Mouse (Mus musculus): ENCODE measurements around the gene Gars.
A peak's percentile ranks its signal among the peaks of the same experiment; 100 is the strongest.

Gene Gars

DNA sequence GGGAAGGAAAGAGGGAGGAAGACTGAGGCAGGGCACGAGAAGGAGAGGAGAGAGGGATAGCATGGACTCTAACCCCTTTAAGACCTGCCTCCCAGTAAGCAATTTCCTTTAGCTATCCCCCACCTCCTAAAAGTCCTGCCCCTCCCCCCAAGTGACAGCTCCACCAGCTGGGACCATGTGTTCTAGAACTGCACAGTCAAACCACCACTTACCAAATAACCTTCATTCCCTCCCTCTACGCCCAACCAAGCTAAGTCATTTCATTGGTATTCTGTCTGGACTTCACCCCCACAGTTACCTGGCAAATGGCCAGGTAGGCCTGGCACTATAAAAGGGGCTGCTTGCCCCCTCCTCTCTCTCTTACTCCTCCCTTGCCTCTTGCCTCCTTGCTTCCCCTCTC lies 10.2 kb upstream of the Gars start:
- ATAC-seq (ENCODE audit: insufficient number of reproducible peaks, low FRiP score, low TSS enrichment): no peak

DNA sequence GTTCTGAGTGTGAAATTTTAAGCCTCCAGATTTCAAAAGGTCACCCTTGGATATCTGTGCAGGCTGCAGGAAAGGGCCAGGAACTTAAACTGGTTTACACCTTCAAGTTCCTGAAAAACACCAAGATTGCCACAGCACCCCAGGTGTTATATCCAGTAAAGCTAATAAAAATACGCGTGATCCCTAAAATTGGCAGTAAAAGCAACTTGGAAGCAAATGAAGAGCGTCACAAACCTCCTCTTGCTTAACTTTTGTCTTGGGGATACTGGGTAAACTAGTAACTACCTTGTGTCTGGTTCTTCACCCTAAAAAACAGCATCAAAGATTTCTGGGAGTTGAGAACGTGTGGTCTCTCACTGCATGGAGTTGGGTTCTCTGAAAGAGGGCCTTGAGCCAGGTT lies 1.1 kb upstream of the Gars start:
- ATAC-seq (ENCODE audit: insufficient number of reproducible peaks, low FRiP score, low TSS enrichment): no peak

DNA sequence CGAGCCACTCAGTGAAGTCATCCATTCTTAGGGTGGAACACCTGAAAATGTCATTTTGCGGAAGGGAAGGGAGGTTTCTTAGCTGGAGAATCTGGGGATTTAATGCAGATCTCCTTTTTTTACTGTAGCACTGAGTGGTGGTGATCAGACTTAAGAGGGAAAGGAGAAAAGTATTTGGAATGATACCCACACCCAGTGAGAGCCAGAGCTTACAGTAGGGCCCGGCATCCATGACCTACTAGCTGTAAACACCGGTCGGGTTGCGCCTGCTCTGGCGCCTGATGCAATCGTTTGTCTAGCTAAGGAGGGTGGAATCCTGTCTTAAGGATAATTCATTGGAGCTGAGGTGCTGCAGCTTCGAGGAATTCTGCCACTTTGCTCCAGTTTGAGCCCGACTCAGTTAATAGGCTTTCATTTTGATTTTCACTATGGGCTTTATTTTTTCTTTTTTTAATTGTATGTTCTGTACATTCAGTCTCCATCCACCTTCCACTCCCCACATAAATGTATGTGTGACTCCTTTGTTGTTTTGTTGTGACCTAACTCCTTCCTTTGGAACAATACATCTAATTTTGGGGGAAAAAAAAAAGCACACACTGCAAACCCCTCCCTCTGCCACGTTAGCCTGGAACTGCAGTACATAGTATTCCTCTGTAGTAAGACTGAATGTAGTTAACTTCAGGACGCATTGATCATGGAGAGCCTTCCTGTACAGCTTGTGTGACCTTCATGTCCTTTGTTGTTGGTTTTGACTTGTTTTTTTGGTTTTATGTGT lies 1.1 kb downstream of the Gars start:
- ATAC-seq (ENCODE audit: insufficient number of reproducible peaks, low FRiP score, low TSS enrichment): no peak

DNA sequence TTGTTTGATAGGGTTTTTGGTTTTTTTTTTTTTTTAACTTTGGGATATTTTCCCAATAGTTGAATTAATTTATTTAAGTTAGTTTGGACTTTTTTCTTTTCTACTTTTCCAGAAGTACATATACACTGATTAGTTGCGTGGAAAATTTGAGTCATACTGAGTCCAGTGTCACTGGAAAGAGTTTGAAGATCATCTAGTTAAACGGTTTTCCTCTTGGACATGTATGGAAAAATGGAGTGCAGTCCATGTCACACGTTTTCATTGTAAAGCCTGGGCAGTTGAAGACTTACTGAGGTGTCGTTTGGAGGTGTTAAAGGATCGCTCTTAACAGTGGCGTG lies 1.6 kb downstream of the Gars start:
- ATAC-seq (ENCODE audit: insufficient number of reproducible peaks, low FRiP score, low TSS enrichment): no peak

DNA sequence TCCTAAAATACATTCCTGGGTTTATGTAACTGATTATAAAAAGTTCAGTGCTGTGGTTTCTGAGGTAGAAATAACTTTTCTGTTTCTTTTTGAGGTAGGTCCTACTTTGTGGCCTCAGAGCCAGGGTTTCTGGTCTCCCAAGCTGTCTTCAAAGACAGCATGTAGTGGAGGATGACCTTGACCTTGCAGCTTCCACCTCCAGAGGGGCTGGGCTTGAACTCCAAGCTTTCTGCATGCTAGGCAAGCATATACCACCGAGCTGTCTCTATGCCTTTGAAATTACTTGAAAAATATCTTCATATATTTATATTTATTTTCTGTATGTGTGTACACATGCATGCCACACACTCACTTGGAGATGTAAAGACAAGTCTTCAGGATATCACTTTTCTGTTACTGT lies 2.2 kb downstream of the Gars start:
- no peak for ATAC-seq (ENCODE audit: insufficient number of reproducible peaks, low FRiP score, low TSS enrichment)

DNA sequence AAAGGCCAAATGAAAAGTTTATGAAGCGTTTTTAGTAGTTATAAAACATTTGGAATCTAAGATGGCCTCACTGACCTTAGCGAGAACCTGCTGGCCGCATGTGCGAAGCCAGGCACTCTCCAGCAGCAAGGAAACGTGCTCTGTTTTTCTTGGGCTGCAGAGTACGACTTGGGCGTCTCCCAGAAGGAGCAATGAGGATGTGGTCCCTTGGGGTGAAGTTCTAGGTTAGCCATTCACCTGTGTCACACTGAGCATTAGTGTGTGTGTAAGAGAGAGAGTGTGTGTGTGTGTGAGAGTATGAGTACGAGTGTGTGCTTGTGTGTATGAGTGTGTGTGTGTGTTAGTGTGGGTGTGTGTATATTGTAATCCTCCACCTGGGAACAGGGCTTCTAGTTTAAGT lies 5.4 kb downstream of the Gars start:
- no peak for ATAC-seq (ENCODE audit: insufficient number of reproducible peaks, low FRiP score, low TSS enrichment)

DNA sequence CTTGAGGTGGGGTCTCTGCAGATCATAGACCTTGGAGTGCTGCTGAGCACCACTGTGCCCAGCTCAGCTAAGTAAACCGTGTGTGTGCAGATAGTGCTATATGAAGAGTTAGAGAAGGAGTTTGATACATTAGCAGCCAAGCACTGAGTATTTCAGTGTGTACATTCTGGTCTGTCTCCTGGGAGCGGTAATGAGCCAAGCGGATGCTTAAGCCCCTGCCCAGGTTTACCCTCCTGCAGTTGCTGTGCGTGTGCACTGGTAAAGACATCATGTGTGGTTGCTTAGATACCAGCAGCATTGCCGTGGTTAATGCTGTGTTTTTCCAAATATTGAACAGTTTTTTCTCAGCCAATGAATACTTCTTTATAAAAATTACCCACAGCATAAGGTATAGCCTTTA lies 6.7 kb downstream of the Gars start:
- no peak for ATAC-seq (ENCODE audit: insufficient number of reproducible peaks, low FRiP score, low TSS enrichment)

DNA sequence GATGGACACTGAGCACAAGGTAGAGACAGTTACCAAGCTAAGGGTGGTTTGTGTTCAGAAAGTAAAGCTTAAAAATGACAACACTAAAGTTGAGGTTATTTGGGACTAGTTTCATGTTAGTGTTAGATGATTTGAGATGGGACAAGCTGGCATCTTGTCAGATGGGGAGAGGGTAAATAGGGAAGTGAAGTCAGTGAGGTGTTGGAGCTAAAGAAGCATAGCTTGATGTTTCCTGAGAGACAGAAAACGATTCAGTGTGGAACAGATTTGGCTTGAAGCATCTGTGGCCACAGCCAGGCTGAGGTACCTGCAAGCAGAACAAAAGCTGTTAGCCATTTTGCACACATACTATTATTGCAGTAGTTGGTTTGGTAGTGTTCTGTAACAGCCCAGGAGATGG lies 7.5 kb downstream of the Gars start:
- ATAC-seq (ENCODE audit: insufficient number of reproducible peaks, low FRiP score, low TSS enrichment): no peak

DNA sequence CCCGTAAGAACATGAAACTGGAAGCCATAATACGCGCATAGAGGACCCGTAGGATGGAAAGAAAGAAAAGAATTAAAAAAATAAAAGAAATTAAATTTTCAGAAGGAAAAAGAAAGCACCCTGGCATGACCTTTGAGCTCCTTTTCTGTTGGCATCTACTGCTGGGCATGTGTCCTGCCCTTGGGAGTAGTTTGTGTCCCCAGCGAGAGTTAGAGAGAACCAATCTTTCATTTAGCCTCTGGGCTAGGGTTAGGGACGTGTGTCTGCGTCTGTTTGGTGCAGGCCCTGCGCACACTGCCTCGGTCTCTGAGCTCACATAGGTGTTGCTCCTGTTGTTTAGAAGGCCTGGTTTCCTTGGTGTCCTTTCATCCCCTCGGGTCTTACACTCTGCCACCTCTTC lies 11.4 kb downstream of the Gars start:
- ATAC-seq (ENCODE audit: insufficient number of reproducible peaks, low FRiP score, low TSS enrichment): no peak

DNA sequence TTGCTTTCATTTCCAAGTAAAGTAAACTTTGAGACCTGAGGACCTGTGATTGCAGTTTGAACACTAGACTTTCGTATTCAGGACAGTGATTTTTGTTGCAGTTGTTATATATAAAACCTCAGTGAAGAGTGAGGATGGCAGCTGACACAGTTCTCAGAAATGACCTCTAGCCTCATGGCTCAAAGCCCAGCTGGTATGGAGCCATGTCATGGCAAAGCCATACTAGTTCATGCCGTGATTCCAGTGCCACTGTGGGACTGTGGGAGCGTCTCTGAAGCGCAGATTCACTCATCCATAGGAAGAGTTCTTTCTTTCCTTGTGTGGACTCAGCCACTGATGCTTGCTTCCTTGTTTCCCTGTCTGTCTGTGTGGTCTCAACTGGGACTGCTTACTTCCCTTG lies 16.7 kb downstream of the Gars start:
- no peak for ATAC-seq (ENCODE audit: insufficient number of reproducible peaks, low FRiP score, low TSS enrichment)

DNA sequence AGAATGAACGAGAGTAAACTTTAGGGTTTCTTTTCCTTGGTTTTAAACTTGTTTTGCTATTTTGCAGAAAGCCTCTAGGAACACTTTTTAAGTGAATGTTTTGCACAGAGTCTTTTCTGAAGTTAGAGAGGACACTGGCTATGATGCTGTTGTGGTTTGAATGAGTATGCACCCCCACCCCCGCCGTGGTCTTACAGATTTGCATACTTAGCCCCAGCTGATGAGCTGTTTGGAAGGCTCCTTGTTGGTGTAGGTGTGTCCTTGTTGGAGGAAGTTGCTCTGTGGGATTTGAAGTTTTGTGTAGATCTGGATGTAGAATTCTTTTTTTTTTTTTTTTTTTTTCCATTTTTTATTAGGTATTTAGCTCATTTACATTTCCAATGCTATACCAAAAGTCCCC lies 19.6 kb downstream of the Gars start:
- ATAC-seq (ENCODE audit: insufficient number of reproducible peaks, low FRiP score, low TSS enrichment): no peak

DNA sequence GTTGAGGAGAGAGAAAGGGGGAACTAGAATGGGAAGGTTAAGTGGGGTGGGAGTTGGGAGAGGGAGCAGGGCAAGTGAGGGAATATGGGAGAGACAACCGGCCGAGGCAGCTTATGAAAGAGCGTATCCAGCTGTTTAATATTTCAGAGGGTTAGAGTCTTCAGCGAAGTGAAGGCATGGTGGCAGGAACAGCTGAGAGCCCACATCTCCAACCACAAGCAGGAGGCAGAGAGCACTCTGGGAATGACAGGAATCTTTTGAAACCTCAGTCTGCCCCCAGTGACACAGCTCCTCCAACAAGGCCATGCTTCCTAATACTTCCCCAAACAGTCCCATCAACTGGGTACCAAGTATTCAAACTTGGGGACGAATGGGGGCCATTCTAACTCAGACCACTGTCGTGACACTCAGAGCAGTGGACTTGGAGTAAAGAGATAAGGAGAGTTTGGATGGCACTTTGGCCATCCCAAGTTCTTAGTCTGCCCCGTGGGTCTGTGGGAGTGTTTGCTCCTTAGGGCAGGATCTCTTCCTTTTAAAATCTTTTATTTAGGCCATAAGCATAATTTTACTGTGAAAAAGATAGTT lies 22.5 kb downstream of the Gars start:
- ATAC-seq (ENCODE audit: insufficient number of reproducible peaks, low FRiP score, low TSS enrichment): no peak

DNA sequence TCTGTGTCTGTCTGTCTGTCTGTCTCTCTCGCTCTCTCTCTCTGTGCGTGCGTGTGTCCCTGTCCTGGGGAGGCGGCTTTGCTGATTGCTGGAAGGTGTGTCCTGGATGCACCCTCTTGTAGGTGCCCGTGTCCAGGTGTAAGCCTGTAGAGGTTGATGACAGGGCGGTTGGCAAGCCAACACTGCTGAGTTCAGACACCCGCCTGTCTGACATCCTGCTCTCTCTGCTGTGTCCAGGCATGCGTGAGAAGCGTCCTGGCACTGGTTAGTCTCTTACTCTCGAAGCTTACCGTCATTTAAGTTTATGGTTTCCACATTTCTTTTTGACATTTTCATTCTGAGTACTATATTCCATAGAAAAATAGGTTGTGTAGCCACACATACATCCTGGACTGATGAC lies 23.5 kb downstream of the Gars start:
- ATAC-seq (ENCODE audit: insufficient number of reproducible peaks, low FRiP score, low TSS enrichment): 0 out of 2 replicates have a peak, but pooled peaks have one; percentile 49

DNA sequence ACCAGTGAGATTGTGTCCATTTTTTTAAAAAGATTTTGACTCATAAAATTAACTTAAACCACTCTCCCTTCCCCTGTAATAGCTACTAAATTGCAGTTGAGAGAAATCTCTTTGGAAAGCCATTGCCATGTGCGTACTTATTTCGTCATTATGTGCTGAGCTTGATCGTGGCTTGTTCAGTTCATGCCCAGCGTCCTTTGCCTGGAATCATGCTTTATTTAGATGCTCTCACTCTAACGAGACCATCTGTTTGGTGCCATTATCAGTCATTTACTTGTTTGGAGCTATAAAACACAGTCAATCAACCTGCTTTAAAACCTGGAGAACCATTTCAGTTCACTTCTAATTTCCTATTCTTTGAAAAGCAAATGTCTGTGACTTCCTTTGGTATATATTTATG lies 24.4 kb downstream of the Gars start:
- no peak for ATAC-seq (ENCODE audit: insufficient number of reproducible peaks, low FRiP score, low TSS enrichment)

DNA sequence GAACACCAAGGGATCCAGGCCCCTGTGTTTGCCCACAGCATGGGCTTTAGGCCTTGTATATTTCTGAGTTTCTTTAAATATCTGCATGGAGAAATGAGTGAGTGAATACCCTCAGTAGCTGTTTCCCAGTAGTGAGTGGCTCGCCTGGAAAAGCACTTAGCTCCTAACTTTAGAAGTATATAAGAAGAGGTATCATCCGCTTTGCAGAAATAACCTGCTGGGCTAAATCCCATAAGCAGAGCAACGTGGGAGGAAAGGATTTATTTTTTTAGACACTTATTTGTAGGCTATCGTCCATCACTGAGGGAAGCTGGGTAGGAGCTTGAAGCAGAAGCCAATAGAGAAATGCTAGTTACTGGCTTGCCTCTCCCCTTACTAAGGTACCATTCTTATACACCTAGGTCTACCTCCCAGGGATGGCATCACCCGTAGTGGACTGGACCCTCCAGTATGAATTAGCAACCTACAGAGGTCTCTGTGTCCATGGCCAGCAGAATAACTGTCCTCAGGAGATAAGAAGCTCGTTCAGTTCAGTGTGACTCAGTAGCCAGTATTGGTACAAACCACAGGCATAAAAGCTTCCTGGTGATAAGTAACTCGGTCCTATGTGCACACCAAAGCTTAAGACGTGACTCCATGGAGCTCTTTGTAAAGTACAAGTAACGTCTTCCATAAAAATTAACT lies 26.1 kb downstream of the Gars start:
- no peak for ATAC-seq (ENCODE audit: insufficient number of reproducible peaks, low FRiP score, low TSS enrichment)

DNA sequence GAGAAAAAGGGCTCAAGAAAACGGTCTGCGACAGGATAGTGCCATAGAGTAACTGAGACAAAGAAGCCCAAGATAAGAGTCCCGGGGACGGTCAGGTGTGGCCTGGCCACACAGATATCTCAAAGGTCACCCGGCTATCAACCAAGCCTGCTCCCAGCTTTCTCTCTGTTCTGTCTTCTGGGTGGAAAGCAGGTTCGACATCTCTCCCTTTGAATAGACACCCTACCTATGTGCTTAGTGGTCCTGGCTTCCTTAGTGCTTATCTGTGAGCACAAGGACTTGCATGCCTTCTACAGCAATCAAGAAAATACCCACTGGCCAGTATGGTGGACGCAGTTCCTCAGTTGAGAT lies 26.6 kb downstream of the Gars start:
- no peak for ATAC-seq (ENCODE audit: insufficient number of reproducible peaks, low FRiP score, low TSS enrichment)

DNA sequence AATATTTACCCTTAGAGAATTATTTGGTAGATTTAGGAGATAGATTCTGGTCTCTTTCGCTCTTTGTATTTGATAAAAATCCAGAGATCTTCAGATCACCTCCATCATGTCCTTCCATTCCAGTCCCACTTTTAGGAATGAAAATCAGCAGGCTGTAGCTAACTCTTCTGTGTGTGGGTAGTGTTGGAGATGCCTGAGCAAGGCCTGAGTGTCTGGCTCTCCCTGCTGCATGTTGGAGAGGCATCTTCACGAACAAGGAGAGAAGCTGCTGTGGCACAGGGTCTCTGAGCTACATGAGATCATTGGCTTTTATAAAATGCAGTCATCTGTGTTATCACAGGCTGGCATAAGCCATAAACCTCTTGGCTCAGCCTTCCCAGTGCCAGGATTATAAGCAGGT lies 28.1 kb downstream of the Gars start:
- no peak for ATAC-seq (ENCODE audit: insufficient number of reproducible peaks, low FRiP score, low TSS enrichment)

DNA sequence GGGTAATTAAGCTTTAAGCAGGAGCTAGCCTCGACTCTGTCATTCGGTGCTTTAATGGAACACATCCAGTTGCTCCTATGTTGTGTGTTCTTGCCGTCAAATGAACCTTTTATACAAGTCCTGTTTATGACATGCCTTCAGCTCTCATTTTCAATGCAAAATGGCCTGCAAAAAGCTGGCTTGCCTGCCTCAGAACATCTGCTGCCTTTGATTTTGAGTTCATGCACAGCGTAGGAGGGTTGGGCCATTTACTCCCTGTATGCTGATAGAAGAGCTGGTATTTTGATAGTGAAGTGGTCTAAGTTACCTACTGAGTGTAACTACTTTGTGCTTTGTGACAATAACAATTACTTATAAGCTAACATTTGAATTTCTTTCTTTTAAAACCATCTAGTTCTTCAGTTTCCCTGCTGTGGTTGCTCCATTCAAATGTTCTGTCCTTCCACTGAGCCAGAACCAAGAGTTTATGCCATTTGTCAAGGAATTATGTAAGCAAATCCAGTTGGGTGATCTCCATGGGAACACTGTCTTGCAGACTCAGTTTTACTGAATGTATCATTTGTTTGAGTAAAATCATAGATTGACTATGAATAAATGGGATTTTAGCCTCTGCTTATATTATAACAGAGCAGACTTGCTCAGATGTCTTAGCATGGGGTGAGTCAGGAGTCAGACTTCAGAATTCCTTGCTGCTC lies 38.9 kb downstream of the Gars start:
- ATAC-seq (ENCODE audit: insufficient number of reproducible peaks, low FRiP score, low TSS enrichment): no peak

DNA sequence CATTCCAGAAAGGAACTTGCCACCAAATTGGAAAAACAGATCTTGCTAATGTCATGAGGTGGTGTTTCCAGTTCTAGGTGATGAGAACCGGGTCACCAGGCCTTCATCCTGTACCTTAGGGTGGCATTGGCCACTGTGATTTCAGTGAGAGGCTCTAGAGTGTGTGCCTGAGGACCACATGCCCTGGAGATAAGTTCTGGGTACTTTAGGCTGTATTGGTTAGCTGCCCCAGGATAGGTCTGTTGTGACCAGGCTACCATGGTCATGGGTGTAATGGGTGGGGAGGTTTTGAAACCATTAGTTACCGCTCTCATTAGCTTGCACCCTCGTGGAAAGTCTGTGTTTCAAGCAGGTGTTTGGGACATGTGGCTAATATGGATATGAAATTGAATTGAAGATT lies 43.6 kb downstream of the Gars start:
- no peak for ATAC-seq (ENCODE audit: insufficient number of reproducible peaks, low FRiP score, low TSS enrichment)

DNA sequence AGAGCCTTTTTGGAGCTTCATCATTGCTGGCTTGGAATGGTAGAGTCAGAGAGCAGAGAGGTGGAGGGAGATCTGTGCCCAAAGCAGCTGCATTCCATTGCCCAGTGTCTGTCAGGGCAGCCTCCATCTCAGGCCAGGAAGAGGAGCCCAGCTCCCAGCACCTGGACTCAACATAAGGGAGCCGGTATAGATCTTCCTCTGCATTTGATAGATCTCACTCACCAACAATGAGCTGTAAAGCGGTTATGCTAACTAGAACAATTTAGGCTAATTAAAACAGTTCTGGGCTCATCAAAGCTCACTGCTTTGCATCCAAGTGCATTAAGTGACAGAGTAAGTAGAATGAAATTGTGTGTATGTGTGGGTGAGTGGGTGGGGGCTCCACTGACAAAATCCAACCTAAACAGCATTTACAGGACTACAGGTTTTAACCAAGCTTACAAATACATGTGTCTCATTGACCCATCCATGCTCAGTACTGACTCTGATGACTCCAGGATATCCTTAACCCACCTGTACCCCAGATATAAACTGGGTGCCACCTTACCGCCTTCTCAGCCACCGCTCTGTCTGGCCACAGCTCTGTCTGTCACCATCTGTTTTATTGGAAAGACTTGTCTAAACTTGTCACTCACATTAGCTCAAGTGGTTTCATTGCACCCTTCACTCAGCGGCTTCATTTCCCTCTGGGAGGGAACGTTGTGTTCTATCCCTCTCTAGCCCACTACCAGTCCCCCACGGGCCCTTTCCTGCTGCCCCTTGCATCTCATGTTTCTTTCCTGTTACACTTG lies 44.6 kb downstream of the Gars start:
- ATAC-seq (ENCODE audit: insufficient number of reproducible peaks, low FRiP score, low TSS enrichment): no peak

DNA sequence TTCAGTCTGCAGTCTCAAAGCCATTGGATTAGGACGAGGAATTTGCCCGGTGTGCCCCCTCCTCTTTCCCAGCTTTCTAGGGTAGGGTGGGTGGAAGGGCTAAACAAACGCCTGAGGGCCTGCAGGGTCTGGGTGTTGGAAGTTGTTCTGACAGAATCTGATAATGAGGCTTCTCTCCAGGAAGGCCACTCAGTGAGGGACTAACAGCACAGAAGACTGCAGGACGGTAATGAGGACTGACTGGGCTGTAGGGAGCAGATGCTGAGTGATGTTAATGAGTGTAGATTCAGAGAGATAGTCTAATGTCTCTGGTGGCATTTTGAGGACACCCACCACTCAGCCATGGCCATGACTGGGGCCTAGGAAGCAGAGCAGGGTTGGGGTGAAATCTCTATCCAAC lies 49.5 kb downstream of the Gars start:
- no peak for ATAC-seq (ENCODE audit: insufficient number of reproducible peaks, low FRiP score, low TSS enrichment)
